26 mouse cellular contexts compared by ENCODE assay signal in the genomic region with DNA sequence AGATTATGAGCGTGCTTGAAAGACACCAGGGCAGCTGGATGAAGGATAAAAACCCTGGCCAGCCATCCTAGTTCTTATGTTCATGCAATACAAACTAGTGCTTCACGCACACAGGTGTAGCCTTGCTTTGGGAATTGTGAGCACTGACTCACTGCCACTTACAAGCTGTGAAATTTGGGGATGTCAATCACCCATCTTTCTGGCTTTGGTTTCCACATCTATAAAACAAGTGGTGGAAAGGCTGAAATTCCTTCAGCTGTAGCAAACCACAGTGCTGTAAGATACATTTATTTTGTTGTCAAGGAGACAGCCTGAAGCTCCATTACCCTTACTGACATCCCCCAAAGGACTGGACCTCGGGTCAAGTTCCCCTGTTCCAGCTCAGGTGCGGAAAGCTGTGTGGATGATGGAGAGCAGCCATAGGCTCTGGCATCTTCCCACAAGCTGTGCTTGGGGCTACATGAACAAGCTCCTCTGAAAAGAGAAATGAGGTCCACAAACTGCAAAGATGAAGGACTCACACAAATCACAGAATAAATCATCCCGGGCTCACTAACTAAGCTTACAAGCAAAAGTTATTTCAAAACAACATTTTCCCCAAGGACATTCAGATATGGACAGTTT.
DNase-seq lines count a peak whose midpoint lies in the region; ATAC-seq lines count a peak whose summit lies in the region.
"Had no signal": no experiment of that assay in that cellular context is flagged by ENCODE, and none has a peak within 500 bp of the region (broad histone marks: within the 10 kb centered on the region; RNA-seq: fewer than 3 reads in every experiment).

No protein-coding gene starts in this region.

- no peaks in the 10 kb centered on the region for H3K27me3 ChIP-seq in embryonic facial prominence, embryonic 14.5 days (replicated peaks; ENCODE audit: control insufficient read depth, insufficient read depth, low read length)
- H3K27me3 ChIP-seq in embryonic facial prominence, embryonic 10.5 days (replicated peaks; ENCODE audit: low read depth, poor library complexity, severe bottlenecking) = no peaks in the 10 kb centered on the region
- no peaks in the 10 kb centered on the region for H3K27me3 ChIP-seq in limb, embryonic 13.5 days
- H3K27me3 ChIP-seq in forebrain, embryonic 12.5 days = no peaks in the 10 kb centered on the region
- H3K27me3 ChIP-seq: CH12.LX; embryonic facial prominence, embryonic 15.5 days; forebrain, embryonic 15.5 days; heart, embryonic 13.5 days; hindbrain, embryonic 12.5 days; hindbrain, embryonic 15.5 days had no signal

- peak; percentile 80; the same call in 1 of the 2 replicates for ATAC-seq in embryonic facial prominence, embryonic 14.5 days (ENCODE audit: low read depth)
- peak; percentile 89 for ATAC-seq in limb, embryonic 13.5 days (ENCODE audit: low FRiP score, low read depth)
- no peak for ATAC-seq in forebrain, embryonic 12.5 days (ENCODE audit: low FRiP score)
- ATAC-seq: activated CD4-positive, CD25-positive, alpha-beta regulatory T cell, adult 4 months; forebrain, embryonic 15.5 days had no signal

- no peak overlapping the region for H3K27ac ChIP-seq in embryonic facial prominence, embryonic 14.5 days (replicated peaks; ENCODE audit: low read depth, low read length)
- no peak overlapping the region for H3K27ac ChIP-seq in embryonic facial prominence, embryonic 10.5 days (replicated peaks)
- H3K27ac ChIP-seq in limb, embryonic 13.5 days = no peak overlapping the region; the same call in 1 of the 2 replicates
- no peak overlapping the region for H3K27ac ChIP-seq in forebrain, embryonic 12.5 days
- H3K27ac ChIP-seq: embryonic facial prominence, embryonic 15.5 days; forebrain, embryonic 15.5 days; heart, adult 2 months; heart, embryonic 10.5 days; heart, embryonic 13.5 days; hindbrain, embryonic 12.5 days; hindbrain, embryonic 15.5 days had no signal

- H3K4me2 ChIP-seq in embryonic facial prominence, embryonic 14.5 days (ENCODE audit: low read depth, low read length) = no peak overlapping the region
- no peak overlapping the region for H3K4me2 ChIP-seq in limb, embryonic 13.5 days (replicated peaks)
- no peak overlapping the region for H3K4me2 ChIP-seq in forebrain, embryonic 12.5 days
- H3K4me2 ChIP-seq: embryonic facial prominence, embryonic 15.5 days; forebrain, embryonic 15.5 days; heart, embryonic 13.5 days; hindbrain, embryonic 12.5 days; hindbrain, embryonic 15.5 days had no signal

- peak; percentile 72 for DNase-seq in embryonic facial prominence, embryonic 14.5 days (ENCODE audit: low spot score)
- no peak for DNase-seq in embryonic facial prominence, embryonic 10.5 days (ENCODE audit: low spot score)
- DNase-seq in 3T3-L1 (ENCODE audit: low read depth, low spot score) = peak; percentile 39
- peak; percentile 17 for DNase-seq in mesoderm, embryonic 11.5 days (ENCODE audit: low read depth, low spot score)
- DNase-seq in T-cell, adult 2 months (ENCODE audit: low spot score) = no peak
- DNase-seq: adrenal gland, adult 8-10 months; adrenal gland, postnatal 25 days; B cell, adult 2 months; cerebellum, adult 11-12 months; cerebellum, adult 8-10 months; cerebellum, postnatal 10 days; cerebellum, postnatal 36 days; embryo, embryonic 11 days; gastrocnemius, postnatal 25 days; heart, adult 2 months had no signal

- no peaks in the 10 kb centered on the region for H3K36me3 ChIP-seq in embryonic facial prominence, embryonic 14.5 days (ENCODE audit: control insufficient read depth, insufficient read depth, low read length)
- no peaks in the 10 kb centered on the region for H3K36me3 ChIP-seq in embryonic facial prominence, embryonic 10.5 days (replicated peaks)
- H3K36me3 ChIP-seq in limb, embryonic 13.5 days = no peaks in the 10 kb centered on the region
- no peaks in the 10 kb centered on the region for H3K36me3 ChIP-seq in forebrain, embryonic 12.5 days (replicated peaks)
- H3K36me3 ChIP-seq: embryonic facial prominence, embryonic 15.5 days; forebrain, embryonic 15.5 days; G1E; heart, embryonic 10.5 days; heart, embryonic 13.5 days; hindbrain, embryonic 12.5 days; hindbrain, embryonic 15.5 days had no signal

- H3K4me1 ChIP-seq in embryonic facial prominence, embryonic 14.5 days (ENCODE audit: control insufficient read depth, insufficient read depth, low read length) = no peaks in the 10 kb centered on the region
- no peaks in the 10 kb centered on the region for H3K4me1 ChIP-seq in embryonic facial prominence, embryonic 10.5 days
- H3K4me1 ChIP-seq in limb, embryonic 13.5 days = peaks cover 4% of the 10 kb centered on the region; the same call in 1 of the 2 replicates
- no peaks in the 10 kb centered on the region for H3K4me1 ChIP-seq in forebrain, embryonic 12.5 days
- H3K4me1 ChIP-seq: embryonic facial prominence, embryonic 15.5 days; forebrain, embryonic 15.5 days; heart, embryonic 10.5 days; heart, embryonic 13.5 days; hindbrain, embryonic 12.5 days; hindbrain, embryonic 15.5 days had no signal

- H3K9ac ChIP-seq in embryonic facial prominence, embryonic 14.5 days (ENCODE audit: low read depth, low read length) = no peak overlapping the region
- H3K9ac ChIP-seq in limb, embryonic 13.5 days = no peak overlapping the region
- H3K9ac ChIP-seq in forebrain, embryonic 12.5 days = no peak overlapping the region
- H3K9ac ChIP-seq: embryonic facial prominence, embryonic 15.5 days; forebrain, embryonic 15.5 days; heart, embryonic 13.5 days; hindbrain, embryonic 12.5 days; hindbrain, embryonic 15.5 days had no signal

- H3K4me3 ChIP-seq in embryonic facial prominence, embryonic 14.5 days (ENCODE audit: low read depth, low read length) = no peak overlapping the region
- no peak overlapping the region for H3K4me3 ChIP-seq in embryonic facial prominence, embryonic 10.5 days
- H3K4me3 ChIP-seq in limb, embryonic 13.5 days = no peak overlapping the region
- no peak overlapping the region for H3K4me3 ChIP-seq in forebrain, embryonic 12.5 days (replicated peaks)
- H3K4me3 ChIP-seq: embryonic facial prominence, embryonic 15.5 days; forebrain, embryonic 15.5 days; heart, adult 2 months; heart, embryonic 10.5 days; heart, embryonic 13.5 days; hindbrain, embryonic 12.5 days; hindbrain, embryonic 15.5 days had no signal

- 65% methylated on average over 5 of the region's 5 CpGs for WGBS in embryonic facial prominence, embryonic 14.5 days
- 86% methylated on average over 5 of the region's 5 CpGs for WGBS in embryonic facial prominence, embryonic 10.5 days
- WGBS in limb, embryonic 13.5 days = 43% methylated on average over 5 of the region's 5 CpGs
- WGBS in forebrain, embryonic 12.5 days = 84% methylated on average over 5 of the region's 5 CpGs

- no peaks in the 10 kb centered on the region; the same call in 1 of the 2 replicates for H3K9me3 ChIP-seq in embryonic facial prominence, embryonic 14.5 days (ENCODE audit: control insufficient read depth, low read length)
- 0 out of 2 replicates have a peak, but pooled peaks cover 2% of the 10 kb centered on the region for H3K9me3 ChIP-seq in embryonic facial prominence, embryonic 10.5 days
- H3K9me3 ChIP-seq in limb, embryonic 13.5 days = no peaks in the 10 kb centered on the region
- no peaks in the 10 kb centered on the region for H3K9me3 ChIP-seq in forebrain, embryonic 12.5 days
- H3K9me3 ChIP-seq: embryonic facial prominence, embryonic 15.5 days; forebrain, embryonic 15.5 days; G1E; heart, embryonic 10.5 days; hindbrain, embryonic 12.5 days; hindbrain, embryonic 15.5 days had no signal

Comparison
In these comparisons a context has a peak if more than half of its experiments do, and no peak if none do; other contexts are left out.
1. DNase-seq: peak in embryonic facial prominence, embryonic 14.5 days (single experiment), 3T3-L1 (single experiment) and mesoderm, embryonic 11.5 days (single experiment); none in embryonic facial prominence, embryonic 10.5 days (single experiment) and T-cell, adult 2 months (single experiment).